Mouse (Mus musculus): ENCODE results near the gene Mapkapk5.

The Mapkapk5 gene

DNA sequence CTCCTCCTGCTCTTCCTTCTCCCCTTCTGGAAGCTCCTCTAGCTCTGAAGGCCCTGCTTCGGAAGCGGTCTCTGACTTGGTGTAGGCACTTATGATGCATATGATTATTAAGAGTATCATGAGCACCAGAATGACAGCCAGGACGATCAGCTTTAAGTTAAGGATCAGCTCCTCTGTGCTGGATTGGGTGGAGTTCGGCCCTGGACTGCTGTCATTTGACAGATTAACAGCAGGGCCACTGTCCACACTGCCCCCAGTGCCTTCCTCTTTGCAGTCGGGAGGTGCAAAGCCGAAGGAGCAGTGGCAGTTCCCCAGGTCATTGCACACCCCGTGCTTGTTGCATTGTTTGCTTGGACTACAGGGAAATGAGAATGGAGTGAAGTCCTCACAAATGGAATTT, 45.0 kb downstream of the Mapkapk5 start:
- DNase-seq (ENCODE audit: low spot score in 2 of 2): no peak

DNA sequence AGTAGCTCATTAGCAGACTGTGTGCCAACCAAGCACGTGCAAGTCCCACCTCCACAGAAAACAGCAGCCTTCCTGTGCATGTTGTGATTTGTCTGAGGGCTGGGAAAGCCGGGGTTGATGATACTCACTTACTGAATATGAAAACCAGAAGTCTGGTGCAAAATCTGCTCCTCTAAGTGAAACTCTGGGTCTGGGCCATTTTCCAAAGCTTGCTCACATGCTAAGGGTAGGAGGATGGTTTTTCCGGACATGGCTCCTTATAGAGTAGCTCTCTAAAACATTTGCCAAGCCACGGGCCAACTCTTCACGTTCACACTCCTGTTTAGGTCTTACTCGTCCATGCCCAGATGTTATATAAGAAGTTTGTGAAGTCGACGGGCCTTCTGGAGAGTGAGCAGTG, 52.4 kb downstream of the Mapkapk5 start:
- DNase-seq (ENCODE audit: low spot score in 2 of 2): peak; percentile 51 to 82

- no peak for DNase-seq (ENCODE audit: low spot score in 2 of 2)
Measured at GRCm38 (mm10) chr5:121484801-121485200, 60.9 kb downstream of the Mapkapk5 start.

- DNase-seq (ENCODE audit: low spot score in 2 of 2): peak in 1 of 2 experiments; percentile 59
Measured at GRCm38 (mm10) chr5:121477680-121478079, 68.0 kb downstream of the Mapkapk5 start.

DNA sequence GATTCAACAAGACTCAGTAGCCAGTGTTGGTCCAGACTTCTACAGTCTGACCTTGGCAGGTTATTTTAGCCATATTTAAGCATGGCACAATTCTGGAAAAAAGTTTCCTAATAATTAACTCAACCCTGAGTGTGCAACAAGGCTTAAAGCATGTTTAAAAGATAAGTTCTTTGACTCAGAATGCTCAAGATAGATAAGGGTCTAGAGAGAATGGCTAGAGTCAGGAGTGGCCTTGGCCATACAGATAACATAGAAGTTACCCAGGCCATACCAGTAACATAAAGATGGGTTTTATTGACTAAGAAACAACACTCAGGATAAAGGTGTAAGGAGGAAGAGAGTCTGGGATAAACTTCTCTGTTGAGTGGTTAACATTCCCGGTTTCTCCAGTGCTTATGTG, 69.7 kb downstream of the Mapkapk5 start:
- DNase-seq (ENCODE audit: low spot score in 2 of 2): no peak

Measured in left cerebral cortex, adult 9 months (tissue).